Mouse (Mus musculus) cerebellum, adult 8-10 months (tissue): ENCODE data around the gene Psmb5.
"Not testable (repeated sequence)": the region's sequence is repeated elsewhere in the genome, so short reads cannot be mapped to it uniquely, and the experiment has no call there.

Experiments
- DNase-seq: peaks from one replicate; pipeline ENCODE4 v3.0.0; 2022

Psmb5 gene

GRCm38 (mm10) chr14:54630583-54631239 is 12.9 kb upstream of the Psmb5 start:
- no peak for DNase-seq

DNA sequence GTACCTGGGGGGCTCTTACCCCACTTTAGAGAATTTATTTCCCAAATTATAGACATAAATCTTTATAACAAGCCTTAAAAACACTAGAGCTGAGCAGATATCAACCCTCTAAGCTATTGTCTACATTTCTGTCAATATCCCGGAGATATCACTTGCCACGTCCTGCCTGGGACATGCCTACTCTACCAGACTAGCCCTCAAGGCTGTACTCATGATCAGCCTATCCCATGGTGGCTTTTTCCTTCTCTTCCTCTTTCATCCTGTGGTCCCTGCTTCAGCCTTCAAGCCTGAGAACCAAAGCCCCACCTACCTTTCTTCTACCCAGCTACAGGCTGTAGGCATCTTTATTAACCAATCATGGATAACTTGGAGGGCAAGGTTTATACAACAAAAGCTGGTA is 12.0 kb upstream of the Psmb5 start:
- DNase-seq: no peak

GRCm38 (mm10) chr14:54628103-54628502 is 10.3 kb upstream of the Psmb5 start:
- DNase-seq: no peak

DNA sequence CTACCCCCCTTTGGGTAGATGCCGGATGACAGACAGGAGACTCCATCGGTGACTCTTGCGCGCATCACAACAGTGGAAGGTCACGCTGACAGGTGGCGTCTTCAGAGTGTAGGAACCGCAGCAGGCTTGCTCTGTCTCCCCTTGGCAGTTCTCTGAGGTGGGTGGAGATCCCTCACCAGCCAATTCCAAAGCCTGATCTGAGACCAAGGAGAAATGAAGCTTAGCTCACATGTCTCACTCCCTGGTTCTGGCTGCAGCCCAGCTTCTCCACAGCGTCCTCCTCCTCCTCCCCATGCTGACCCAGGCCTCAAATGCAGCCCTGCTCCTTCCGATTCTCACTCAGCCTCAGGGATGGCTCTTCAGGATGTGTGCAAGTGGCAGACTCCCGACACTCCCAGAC is 7.2 kb upstream of the Psmb5 start:
- no peak for DNase-seq

GRCm38 (mm10) chr14:54623334-54623733 is 5.5 kb upstream of the Psmb5 start:
- DNase-seq: no peak

DNA sequence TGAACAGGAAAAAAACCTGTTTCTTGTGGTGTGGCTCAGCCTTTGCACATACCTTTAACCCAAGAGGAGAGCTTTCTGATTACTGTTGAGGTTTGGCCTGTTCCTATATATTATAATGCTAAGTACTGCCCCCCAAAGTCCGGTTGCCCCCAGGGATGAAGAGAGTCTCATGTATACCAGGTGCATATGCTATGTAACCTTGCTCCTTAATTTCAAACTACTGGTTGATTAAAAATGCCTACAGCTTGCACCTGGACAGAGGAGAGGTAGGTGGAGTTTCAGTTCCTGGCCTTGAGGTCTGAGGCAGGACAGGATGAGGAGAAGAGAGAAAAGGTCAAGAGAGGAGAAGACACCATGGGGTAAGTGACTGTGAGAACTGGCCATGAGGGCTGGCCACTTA is 3.3 kb upstream of the Psmb5 start, which contains the start of gene Psmb11:
Gene Psmb11 (plus strand): TSS at position 301 of the 400 bp plus-strand sequence.
- no peak for DNase-seq

- DNase-seq: no peak
These were observed 498 bp downstream of the Psmb5 start for GRCm38 (mm10) chr14:54617152-54617896.

GRCm38 (mm10) chr14:54616226-54616825 is 1.5 kb downstream of the Psmb5 start:
- no peak for DNase-seq

- DNase-seq: not testable (repeated sequence)
These were observed 3.7 kb downstream of the Psmb5 start for GRCm38 (mm10) chr14:54614130-54614529.

DNA sequence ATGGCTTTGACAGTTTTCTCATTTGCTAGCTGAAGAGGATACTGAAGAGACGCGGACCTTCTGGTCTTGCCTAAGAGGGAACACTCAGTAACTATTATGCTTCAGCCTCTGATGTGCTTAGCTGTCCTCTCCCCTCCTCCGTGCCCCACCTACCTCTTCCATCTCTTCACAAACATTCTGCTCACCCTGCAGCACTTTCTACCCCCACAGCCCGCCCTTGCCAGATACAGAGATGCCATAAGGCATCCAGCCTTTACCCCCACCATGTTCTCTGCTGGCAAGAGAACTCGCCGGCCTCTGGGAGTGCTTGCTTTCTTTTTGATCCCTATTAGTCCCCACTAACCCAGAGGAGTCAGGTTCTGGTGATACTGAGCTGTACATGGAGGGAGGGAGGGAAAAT is 7.2 kb downstream of the Psmb5 start:
- DNase-seq: no peak

DNA sequence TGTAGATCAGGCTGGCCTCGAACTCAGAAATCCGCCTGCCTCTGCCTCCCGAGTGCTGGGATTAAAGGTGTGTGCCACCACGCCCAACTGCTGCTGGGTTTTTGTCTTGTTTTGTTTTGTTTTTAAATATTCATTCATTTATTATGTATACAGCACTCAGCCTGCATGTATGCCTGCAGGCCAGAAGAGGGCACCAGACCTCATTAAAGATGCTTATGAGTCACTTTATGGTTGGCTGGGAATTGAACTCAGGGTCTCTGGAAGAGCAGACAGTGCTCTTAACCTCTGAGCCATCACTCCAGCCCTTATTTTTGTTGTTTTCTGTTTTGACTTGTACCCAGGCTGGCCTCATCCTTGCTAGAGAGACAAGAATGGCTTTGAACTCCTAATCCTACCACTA is 7.9 kb downstream of the Psmb5 start:
- DNase-seq: no peak

DNA sequence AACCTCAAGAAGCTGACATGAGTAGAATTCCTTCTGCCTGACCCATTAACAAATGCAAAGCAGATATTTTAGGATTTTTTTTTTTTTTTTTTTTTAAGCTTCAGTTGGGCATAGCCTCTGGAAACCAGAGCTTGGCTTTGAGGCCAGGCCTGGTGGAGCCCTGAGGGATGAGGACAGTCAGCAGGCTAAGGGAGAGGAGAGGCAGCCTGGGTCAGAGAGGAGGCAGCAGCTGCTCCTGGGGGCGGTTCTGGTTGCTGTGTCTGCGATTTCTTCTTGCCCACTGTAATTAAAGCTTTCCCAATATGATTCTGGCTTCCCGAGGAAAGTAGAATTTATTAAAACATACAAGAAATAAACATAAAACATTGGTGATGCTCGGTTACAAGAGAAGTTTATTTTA is 8.6 kb downstream of the Psmb5 start:
- DNase-seq: no peak

- DNase-seq: no peak
These were observed 10.6 kb downstream of the Psmb5 start for GRCm38 (mm10) chr14:54607226-54607625.

DNA sequence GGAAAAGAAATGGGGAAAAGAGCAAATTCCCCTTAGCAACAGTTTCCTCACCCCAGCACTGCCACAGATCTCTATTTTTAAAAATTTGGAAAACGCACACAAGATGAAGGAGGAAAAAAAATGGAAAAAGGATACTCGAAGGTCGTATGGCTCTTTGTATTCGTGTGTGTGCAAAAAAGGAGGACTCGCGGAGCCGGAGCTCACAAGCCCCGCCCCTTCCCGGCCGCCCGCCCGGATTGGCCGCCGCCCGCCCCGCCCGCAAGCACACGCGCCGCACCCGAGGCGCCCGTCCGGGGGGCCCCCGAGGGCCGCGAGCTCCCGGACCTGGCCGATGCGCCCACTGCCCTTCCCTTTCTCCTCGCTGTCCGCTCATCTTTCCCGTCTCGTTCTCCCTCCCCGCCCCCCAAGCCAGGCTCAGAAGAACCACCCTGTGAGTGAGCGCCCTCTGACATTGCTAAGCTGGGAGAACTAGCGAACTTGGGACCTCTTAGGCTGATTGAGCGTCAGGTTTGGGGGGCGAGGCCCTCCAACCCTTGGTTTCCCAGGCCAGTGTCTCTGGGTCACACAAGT is 12.0 kb downstream of the Psmb5 start, which contains the start of gene 4931414P19Rik:
Gene 4931414P19Rik (minus strand): TSS at position 242 of the 570 bp plus-strand sequence.
- peak; percentile 76 for DNase-seq

DNA sequence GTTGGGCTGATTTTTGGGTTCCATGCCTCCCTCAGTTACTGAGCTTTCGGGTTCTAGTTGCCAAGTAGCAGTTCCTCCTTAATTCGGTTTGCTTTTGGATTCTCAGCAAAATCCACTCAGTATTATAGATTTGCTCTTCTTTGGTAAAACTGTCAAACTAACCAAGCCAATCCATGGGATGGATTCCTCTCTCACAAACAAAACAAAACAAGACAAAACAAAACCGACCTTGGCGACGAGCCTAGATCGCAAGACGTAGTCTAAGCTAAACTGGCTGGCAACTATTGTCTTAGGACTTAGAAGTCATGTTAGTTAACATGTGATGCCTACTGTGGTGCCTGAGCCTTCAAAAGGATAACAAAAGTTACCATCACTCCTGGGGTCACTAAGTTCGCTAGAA is 14.1 kb downstream of the Psmb5 start:
- no peak for DNase-seq

DNA sequence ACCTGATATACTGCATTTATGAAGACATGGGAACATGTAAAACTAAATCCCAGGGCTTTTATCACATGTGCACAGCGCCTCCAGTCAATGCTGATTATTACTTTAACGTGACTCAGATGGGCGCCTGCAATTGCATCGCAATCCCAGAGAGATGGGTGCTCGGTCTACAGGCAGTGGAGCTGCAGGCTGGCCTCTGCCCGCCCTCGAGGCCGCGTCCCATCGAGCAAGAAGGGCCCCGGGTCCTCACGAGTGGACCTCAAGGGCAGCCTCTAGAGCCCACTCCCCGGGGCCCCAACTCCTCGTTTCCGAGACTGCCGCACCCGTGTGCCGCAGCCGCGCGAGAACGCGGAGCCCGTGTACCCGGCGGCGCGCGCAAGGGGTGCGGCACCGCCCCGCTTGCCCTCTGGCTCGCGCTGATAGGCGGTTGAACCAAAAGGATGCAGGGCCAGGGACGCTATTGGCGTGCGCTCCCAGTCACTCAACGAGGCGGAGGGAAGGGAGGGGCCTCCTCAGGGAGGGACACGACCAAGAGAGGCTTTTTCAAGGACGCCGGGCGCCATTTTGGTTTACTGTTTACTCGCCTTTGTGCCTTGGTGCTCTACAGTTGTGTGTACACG is 14.7 kb downstream of the Psmb5 start:
- peak; percentile 95 for DNase-seq

DNA sequence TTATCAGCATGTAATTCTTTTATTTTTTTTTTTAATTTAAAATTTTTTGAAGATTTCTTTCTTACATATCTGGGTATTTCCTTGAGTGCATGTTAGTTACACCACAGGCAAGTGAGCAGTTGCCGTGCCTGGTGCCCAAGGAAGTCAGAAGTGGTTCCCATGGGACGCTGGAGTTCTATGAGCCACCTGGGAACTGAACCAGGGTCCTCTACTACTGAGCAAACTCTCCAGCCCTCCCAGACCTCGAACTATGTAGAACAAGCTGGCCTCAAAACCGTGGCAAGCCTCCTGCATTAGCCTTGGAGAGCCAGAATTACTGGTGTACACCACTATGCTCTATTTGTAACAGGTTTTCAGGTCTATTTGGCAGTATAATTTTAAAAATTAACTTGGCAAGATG is 15.2 kb downstream of the Psmb5 start:
- DNase-seq: no peak

DNA sequence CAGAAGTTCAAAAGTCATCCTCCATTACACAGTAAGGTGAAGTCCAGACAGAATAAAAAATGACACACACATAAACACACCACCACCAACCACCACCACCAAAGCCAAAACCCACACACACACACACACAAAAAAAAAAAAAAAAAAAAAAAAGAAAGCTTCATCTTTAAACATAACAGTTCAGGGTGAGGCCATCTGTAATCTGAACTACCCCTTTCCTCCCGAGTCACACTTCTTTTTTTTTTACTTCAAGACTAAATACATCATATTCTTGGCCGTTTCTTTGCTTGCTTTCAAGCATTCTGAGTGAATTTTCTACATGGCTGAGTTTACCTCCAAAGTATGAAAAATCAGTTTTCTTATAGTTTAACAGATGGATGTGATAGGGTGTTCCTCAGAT is 16.2 kb downstream of the Psmb5 start:
- no peak for DNase-seq

- no peak for DNase-seq
These were observed 20.7 kb downstream of the Psmb5 start for GRCm38 (mm10) chr14:54597084-54597483.

DNA sequence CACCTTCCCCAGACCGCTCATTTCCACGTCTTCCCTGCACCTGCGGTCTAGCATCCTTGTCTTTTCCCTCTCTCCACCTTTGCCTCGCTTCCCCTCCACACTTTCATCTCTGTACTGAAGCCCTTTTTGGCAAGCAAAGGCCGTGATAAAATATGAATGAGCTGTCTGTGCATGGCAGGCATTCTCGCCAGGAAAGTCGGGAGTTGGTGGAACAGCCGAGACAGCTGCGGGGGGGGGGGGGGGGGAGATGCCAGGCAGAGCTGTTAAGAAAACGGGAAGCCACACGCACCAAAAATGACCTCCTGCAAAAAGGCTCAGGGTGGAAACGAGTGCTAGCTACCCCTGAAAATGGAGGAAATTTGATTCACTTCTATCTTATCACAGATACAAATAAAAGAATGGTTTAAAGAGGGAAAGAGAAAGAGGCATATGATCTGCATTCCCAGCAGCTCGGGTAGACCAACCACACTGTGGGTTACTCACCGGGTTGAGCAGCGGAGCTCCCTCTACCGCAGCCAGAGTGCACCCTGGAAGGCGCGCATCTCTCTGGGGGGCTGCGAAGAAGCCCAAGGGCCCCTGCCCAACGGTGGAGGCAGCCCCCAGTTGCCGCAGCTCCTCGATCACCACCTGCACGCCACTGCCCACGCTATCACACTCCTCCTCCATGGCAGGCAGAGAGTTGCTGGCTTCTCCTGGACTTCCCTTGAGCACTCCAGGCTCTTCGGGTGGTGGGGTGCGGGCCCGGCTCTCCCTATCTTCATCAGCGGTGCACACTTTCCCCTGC is 23.0 kb downstream of the Psmb5 start:
- DNase-seq: no peak

GRCm38 (mm10) chr14:54594055-54594454 is 23.8 kb downstream of the Psmb5 start:
- DNase-seq: no peak

GRCm38 (mm10) chr14:54592319-54592934 is 25.4 kb downstream of the Psmb5 start:
- DNase-seq: no peak
